Mouse (Mus musculus) heart, postnatal 14 days (tissue): ENCODE data around the gene Abcd1. TPM values are rescaled to one million over a fixed set of nuclear protein-coding genes. Genes with fewer than 3 reads are reported as not detected.
"Not testable (repeated sequence)": the region's sequence is repeated elsewhere in the genome, so short reads cannot be mapped to it uniquely, and the experiment has no call there.

ENCODE experiments used
- DNase-seq, 2 experiments: peaks; one replicate each; pipeline ENCODE4 v3.0.0; 2021 to 2022
- intact Hi-C: fragments of 180-260 bp; cut with DNase I; formaldehyde crosslinking; loops from one replicate; pipeline ENCODE4 v1.15.1; 2025
- total RNA-seq, 2 experiments: library from RNA; stranded (reverse); gene quantifications; 2 replicates each; pipeline ENCODE4 v1.2.3; 2021

Abcd1 gene
- total RNA-seq, 2 experiments from 2014 or later = 27.8 TPM

GRCm38 (mm10) chrX:73730908-73731307 lies 14.5 kb downstream of the Abcd1 start:
- no peak for DNase-seq
- intact Hi-C loops = no loop called here

DNA sequence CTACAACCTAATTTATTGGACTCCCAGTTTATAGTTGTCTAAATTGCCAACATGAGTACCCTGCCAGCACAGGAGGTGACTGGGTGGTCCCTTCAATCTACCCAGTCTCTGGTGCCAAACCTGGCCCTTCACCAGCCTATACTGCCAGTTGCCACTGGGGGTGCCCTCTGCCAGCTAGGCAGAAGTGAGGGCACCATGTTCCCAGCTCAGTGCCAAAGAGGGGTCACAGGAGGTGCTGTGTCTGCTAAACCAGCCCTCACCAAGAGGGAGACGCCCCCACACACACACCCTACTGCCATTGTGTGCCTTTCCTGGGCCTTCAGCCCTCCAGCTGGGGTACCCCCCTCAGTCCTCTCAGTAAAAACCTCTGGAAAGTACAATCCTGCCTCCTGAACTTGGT lies 21.8 kb downstream of the Abcd1 start:
- no peak for DNase-seq
- intact Hi-C loops = no loop called here

DNA sequence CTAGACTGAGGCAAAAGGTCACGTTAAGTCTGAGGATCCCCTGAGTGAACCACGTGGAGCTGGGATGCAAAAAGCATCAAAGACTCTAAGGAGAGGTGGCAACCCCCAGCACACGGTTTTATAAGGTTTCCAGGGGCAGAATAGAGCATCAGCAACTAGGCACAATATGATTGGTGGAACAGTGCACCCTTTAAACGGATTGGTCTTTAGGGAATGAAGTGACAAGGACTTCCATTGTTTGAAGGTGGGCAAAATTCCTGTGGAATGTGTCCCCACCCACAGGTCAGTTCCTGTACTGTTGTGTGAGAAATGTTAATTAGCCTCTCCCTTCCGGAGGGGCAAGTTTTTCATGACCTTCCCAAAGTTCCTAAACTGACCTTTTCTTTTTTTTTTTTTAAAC lies 22.8 kb downstream of the Abcd1 start:
- no peak for DNase-seq
- intact Hi-C loops = no loop called here

DNA sequence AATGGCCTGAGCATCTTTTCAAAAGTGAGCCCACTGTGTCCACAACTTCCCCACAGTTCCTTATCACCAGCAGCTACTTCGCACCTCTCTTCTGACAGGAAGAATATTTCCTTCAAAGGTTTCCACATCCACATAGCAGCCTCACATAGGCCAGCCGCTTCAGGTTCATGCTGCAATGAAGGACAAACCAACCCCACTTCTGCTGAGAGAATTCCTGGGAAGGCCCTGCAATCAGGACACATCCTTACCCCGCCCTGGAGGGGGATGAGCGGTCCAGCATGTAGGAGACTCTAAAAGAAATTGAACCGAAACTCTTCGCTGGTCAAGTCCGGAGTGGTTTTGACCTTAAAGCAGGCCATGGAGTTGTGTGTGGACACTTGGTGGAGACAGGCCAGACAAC lies 23.4 kb downstream of the Abcd1 start:
- DNase-seq, intact Hi-C loops: not testable (repeated sequence)

GRCm38 (mm10) chrX:73744774-73745481 lies 28.5 kb downstream of the Abcd1 start:
- no peak for DNase-seq
- intact Hi-C loops = no loop called here

DNA sequence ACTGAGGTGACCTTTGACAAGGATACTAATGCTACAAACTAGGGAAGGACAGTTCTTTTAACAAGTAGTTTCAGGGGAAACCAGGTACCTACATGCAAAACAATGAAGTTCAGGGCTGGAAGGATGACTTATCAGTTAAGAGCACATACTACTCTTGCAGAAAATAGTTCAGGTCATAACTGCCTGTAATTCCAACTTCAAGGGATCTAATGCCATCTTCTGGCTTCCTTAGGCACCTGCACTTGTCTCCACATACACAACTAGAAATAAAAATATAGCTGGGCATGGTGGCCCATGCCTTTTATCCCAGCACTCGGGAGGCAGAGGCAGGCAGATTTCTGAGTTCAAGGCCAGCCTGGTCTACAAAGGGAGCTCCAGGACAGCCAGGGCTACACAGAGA lies 32.6 kb downstream of the Abcd1 start:
- intact Hi-C loops = no loop called here
- DNase-seq = no peak

- no peak for DNase-seq
- intact Hi-C loops = no loop called here
Measured at GRCm38 (mm10) chrX:73756334-73757140, 40.1 kb downstream of the Abcd1 start, which contains the start of gene Plxnb3. TSS of gene Plxnb3 (plus strand) at chrX:73757090.

DNA sequence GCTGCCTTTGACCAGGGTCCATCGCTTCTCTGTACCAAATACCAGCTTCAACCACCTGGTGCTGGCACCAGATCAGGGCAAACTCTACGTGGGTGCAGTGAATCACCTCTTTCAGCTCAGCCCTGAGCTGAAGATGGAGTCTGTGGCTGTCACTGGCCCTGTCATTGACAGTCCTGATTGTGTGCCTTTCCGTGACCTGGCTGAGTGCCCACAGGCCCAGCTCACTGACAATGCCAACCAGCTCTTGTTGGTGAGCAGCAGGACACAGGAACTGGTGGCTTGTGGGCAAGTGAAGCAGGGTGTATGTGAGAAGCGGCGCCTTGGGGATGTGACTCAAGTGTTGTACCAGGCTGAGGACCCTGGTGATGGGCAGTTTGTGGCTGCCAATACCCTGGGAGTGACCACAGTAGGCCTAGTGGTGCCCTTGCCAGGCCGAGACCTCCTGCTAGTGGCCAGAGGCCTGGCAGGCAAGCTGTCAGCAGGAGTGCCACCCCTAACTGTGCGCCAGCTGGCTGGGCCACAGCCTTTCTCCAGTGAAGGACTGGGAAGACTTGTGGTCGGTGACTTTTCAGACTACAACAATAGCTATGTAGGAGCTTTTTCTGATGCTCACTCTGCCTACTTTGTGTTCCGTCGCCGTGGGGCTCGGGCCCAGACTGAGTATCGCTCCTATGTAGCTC lies 42.4 kb downstream of the Abcd1 start:
- DNase-seq = no peak
- intact Hi-C loops = no loop called here

DNA sequence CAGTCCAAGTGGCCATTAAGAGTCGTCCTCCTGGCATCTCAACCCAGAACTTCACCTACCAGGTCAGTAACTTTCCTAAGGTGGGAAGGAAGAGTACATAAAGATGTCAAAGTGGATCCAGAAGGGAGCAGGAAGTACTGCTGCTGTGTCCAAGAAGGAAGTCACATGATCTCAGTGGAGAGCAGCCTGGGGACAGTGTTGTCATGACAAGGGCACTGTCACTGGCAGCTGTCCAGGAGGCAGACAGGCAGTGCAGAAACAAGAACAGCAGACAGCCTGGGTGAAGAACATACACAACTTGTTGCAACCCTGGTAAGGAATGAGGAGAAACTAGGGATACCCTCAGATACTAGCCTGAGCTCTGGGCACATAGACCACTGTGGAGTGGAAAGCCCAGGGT lies 48.9 kb downstream of the Abcd1 start:
- DNase-seq = peak; percentile 67
- intact Hi-C loops = no loop called here

GRCm38 (mm10) chrX:73767267-73767666 lies 50.9 kb downstream of the Abcd1 start:
- DNase-seq = peak; percentile 15 to 33
- intact Hi-C loops = no loop called here

- intact Hi-C loops = no loop called here
Measured at GRCm38 (mm10) chrX:73774168-73774760, 57.9 kb downstream of the Abcd1 start, which contains the start of gene Srpk3. TSS of gene Srpk3 (plus strand) at chrX:73774405.

DNA sequence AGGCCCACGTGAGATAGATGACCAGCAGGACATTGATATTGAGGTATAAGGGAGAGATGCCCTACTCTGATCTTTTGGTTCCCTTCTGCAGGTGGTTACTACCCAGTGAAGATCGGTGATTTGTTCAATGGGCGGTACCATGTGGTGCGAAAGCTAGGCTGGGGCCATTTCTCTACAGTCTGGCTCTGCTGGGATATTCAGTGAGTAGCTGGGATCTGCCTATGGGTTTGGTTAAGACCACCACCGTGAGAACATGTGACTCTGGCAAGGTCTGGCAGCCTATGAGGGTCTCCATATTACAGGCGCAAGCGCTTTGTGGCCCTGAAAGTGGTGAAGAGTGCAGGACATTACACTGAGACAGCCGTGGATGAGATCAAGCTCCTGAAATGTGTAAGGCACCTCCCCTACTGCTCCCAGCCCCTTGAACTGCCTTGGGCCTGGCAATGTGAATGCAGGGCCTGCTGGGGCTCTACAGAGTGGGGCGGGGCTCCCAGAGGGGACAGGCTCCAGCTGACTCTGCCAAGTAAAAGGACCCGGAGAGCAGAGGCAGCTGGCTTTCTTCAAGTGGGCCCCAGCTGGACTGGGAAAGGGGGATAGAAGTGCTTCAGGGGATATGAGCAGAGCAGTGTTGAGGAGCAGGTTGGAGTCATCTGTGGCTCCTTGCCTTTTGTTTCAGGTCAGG lies 58.5 kb downstream of the Abcd1 start:
- intact Hi-C loops = no loop called here
- peak; percentile 27 to 50 for DNase-seq

More at GRCm38 (mm10) chrX:73774168-73774760, 57.9 kb downstream of the Abcd1 start, which contains the start of gene Srpk3:
- peak; percentile 37 to 55 for DNase-seq

GRCm38 (mm10) chrX:73782227-73782626 lies 65.8 kb downstream of the Abcd1 start:
- DNase-seq = no peak
- intact Hi-C loops = loop anchor here (5.0 kb wide), 1 partner anchor 110 kb away; the partner anchor contains the start of gene Slc6a8

GRCm38 (mm10) chrX:73785666-73786065 lies 69.3 kb downstream of the Abcd1 start:
- intact Hi-C loops = loop anchor here (2.0 kb wide), 1 partner anchor 69 kb away; the partner anchor contains the start of genes Abcd1 and Bcap31
- no peak for DNase-seq

- intact Hi-C loops = loop anchor here (2.0 kb wide), 1 partner anchor 70 kb away; the partner anchor contains the start of genes Abcd1 and Bcap31
- peak; percentile 89 to 92 for DNase-seq
Measured at GRCm38 (mm10) chrX:73786364-73787224, 70.2 kb downstream of the Abcd1 start, which contains the start of the genes Idh3g and Ssr4. TSS of gene Idh3g (minus strand) at chrX:73786897. TSS of gene Ssr4 (plus strand) at chrX:73787028.

GRCm38 (mm10) chrX:73787225-73787558 lies 70.8 kb downstream of the Abcd1 start:
- intact Hi-C loops = loop anchor here (2.0 kb wide), 1 partner anchor 70 kb away; the partner anchor contains the start of genes Abcd1 and Bcap31
- DNase-seq = no peak
